Mouse (Mus musculus): ENCODE data around the gene Myo1f. TPM values are rescaled to one million over a fixed set of nuclear protein-coding genes. Genes with fewer than 3 reads are reported as not detected.

The Myo1f gene
- polyA plus RNA-seq, 1 experiment from 2014 or later: 2.7 TPM

DNA sequence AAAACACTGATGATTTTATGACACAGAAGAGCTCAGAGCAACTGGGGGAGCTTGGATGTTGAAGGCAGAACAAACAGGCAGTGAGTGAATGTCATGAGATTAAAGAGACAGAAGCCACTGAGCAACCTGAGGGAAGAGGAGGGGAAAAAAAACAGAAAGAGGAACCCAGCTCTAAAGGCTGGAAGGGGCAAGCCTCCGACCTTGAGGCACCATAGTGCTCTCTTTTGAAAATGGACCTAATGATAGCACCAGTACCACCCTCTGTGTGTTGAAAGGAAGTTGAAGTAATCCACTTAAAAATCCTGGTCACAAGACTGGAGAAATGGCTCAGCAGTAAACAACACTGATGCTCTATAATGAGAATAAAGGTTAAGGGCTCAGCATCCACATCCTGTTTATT, 9.1 kb downstream of the Myo1f start:
- no peak for ATAC-seq (ENCODE audit: low FRiP score, low TSS enrichment)
- Histone ChIP-seq H3K4me2 (replicated peaks; ENCODE audit: low read depth, low read length) (no peak overlapping the region), H3K4me1 (ENCODE audit: insufficient read depth, low read length) (no peaks in the 10 kb centered on the region), H3K9me3 (ENCODE audit: low read length) (no peaks in the 10 kb centered on the region), H3K9ac (replicated peaks; ENCODE audit: low read length) (no peak overlapping the region), H3K36me3 (ENCODE audit: insufficient read depth, low read length) (no peaks in the 10 kb centered on the region), H3K27ac (ENCODE audit: low read length) (no peak overlapping the region), H3K27me3 (ENCODE audit: insufficient read depth, low read length) (no peaks in the 10 kb centered on the region), H3K4me3 (ENCODE audit: low read length) (no peak overlapping the region)
- 53% methylated on average over 1 of the region's 1 CpGs for whole genome bisulfite sequencing

DNA sequence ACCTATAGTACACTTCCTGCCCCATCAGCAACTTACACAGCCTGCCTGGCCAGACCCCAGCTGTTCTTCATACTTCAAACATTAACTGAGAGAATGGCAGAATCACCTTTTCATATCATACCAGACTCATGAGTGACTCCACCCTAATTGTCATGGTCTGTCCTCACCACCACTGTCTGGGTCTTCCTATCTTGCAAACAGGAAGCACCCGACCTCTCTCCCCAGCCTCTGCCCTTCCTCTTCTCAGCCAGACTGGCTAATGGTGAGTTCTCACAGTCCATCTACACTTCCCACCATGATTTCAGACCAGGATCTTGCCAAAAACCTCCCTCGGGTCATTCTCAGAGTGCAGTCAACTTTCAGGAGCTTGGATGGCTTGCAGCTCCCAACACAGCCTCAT, 10.7 kb downstream of the Myo1f start:
- Histone ChIP-seq H3K4me1 (ENCODE audit: insufficient read depth, low read length) (no peaks in the 10 kb centered on the region), H3K4me2 (replicated peaks; ENCODE audit: low read depth, low read length) (no peak overlapping the region), H3K36me3 (ENCODE audit: insufficient read depth, low read length) (no peaks in the 10 kb centered on the region), H3K9ac (replicated peaks; ENCODE audit: low read length) (no peak overlapping the region), H3K4me3 (ENCODE audit: low read length) (no peak overlapping the region), H3K27me3 (ENCODE audit: insufficient read depth, low read length) (no peaks in the 10 kb centered on the region), H3K27ac (ENCODE audit: low read length) (no peak overlapping the region), H3K9me3 (ENCODE audit: low read length) (no peaks in the 10 kb centered on the region)
- WGBS: 71% methylated on average over 2 of the region's 2 CpGs
- ATAC-seq (ENCODE audit: low FRiP score, low TSS enrichment): no peak

DNA sequence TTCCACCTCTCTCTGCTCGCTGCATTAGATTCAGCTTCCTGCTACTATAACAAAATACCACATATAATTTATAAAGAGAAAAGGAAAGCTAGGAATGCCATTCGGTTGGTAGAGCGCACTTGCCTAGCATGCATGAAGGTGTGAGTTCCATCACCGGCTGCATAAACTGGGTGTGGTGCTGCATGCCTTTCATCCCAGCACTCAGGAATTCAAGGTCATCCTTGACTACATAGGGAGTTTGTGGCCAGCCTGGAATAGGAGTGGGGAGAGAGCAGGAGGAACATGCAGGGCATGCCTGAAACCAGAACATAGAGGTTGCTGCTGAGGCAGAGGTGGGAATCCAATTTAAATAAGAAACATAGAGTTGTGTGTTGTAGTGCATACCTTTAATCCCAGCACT, 28.6 kb downstream of the Myo1f start:
- Histone ChIP-seq H3K36me3 (ENCODE audit: insufficient read depth, low read length) (no peaks in the 10 kb centered on the region), H3K9me3 (ENCODE audit: low read length) (no peaks in the 10 kb centered on the region), H3K4me3 (ENCODE audit: low read length) (no peak overlapping the region), H3K9ac (replicated peaks; ENCODE audit: low read length) (no peak overlapping the region), H3K27me3 (ENCODE audit: insufficient read depth, low read length) (no peaks in the 10 kb centered on the region), H3K4me1 (ENCODE audit: insufficient read depth, low read length) (no peaks in the 10 kb centered on the region), H3K27ac (ENCODE audit: low read length) (no peak overlapping the region), H3K4me2 (replicated peaks; ENCODE audit: low read depth, low read length) (no peak overlapping the region)
- WGBS: 81% methylated on average over 4 of the region's 4 CpGs
- ATAC-seq (ENCODE audit: low FRiP score, low TSS enrichment): no peak

DNA sequence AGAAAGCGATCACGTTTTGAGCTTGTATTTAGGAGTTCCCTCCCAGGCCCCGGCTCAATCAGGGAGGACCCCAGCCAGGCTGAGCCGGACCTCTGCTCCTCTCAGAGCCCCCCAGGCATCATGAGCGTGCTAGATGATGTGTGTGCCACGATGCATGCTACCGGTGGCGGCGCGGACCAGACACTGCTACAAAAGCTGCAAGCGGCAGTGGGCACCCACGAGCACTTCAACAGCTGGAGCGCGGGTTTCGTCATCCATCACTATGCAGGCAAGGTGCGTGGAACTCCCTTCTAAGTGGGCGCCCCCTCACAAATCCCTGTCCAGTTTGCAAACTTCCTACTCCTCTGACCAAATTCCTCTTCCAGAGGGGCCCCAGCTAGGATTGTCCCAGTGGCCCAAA, 30.5 kb downstream of the Myo1f start:
- no peaks in the 10 kb centered on the region for H3K27me3 ChIP-seq (ENCODE audit: insufficient read depth, low read length)
- H3K4me2 ChIP-seq (replicated peaks; ENCODE audit: low read depth, low read length): no peak overlapping the region
- H3K4me1 ChIP-seq (ENCODE audit: insufficient read depth, low read length): no peaks in the 10 kb centered on the region
- ATAC-seq (ENCODE audit: low FRiP score, low TSS enrichment): no peak
- no peak overlapping the region for H3K4me3 ChIP-seq (ENCODE audit: low read length)
- 64% methylated on average over 17 of the region's 17 CpGs for WGBS
- no peak overlapping the region for H3K27ac ChIP-seq (ENCODE audit: low read length)
- H3K9ac ChIP-seq (replicated peaks; ENCODE audit: low read length): no peak overlapping the region
- no peaks in the 10 kb centered on the region for H3K36me3 ChIP-seq (ENCODE audit: insufficient read depth, low read length)
- H3K9me3 ChIP-seq (ENCODE audit: low read length): no peaks in the 10 kb centered on the region

DNA sequence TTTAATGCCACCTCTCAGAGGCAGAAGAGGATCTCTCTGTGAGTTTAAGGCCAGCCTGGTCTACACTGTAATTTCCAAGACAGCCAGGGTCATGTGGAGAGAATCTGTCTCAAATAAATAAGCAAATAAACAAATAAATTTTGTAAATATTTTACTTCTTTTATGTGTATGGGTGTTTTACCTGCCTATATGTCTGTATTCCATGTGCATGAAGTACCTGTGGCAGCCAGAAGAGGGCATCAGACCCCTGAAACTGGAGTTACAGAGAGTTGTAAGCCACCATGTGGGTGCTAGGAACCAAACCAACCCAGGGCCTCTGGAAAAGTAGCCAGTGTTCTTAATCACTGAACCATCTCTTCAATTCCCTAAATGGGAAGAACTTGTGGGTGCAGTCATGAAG, 41.8 kb downstream of the Myo1f start:
- Histone ChIP-seq H3K9me3 (ENCODE audit: low read length) (0 out of 2 replicates have a peak, but pooled peaks cover 4% of the 10 kb centered on the region), H3K4me2 (replicated peaks; ENCODE audit: low read depth, low read length) (no peak overlapping the region), H3K4me1 (ENCODE audit: insufficient read depth, low read length) (no peaks in the 10 kb centered on the region), H3K27me3 (ENCODE audit: insufficient read depth, low read length) (no peaks in the 10 kb centered on the region), H3K4me3 (ENCODE audit: low read length) (no peak overlapping the region), H3K9ac (replicated peaks; ENCODE audit: low read length) (no peak overlapping the region), H3K36me3 (ENCODE audit: insufficient read depth, low read length) (no peaks in the 10 kb centered on the region), H3K27ac (ENCODE audit: low read length) (no peak overlapping the region)
- no peak for ATAC-seq (ENCODE audit: low FRiP score, low TSS enrichment)

DNA sequence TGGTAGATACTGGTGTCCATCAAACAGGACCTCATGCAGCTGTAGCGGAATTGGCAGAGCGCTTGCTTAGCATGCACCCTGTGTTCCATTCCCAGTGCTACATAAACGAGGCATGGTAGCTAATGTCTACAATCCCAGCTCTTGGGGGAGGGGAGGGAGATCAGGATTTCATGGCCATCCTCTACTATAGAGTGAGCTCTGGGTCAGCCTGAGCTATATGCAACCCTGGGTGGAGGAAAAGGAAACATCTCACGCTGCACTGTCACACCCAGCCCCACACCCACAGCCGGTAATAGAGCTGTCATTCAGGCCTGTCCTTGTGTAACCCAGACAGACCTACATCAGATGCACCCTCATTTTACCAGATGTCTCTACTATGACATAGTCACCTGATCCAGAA, 43.0 kb downstream of the Myo1f start:
- 0 out of 2 replicates have a peak, but pooled peaks cover 4% of the 10 kb centered on the region for H3K9me3 ChIP-seq (ENCODE audit: low read length)
- H3K4me1 ChIP-seq (ENCODE audit: insufficient read depth, low read length): no peaks in the 10 kb centered on the region
- H3K4me3 ChIP-seq (ENCODE audit: low read length): no peak overlapping the region
- no peak overlapping the region for H3K9ac ChIP-seq (replicated peaks; ENCODE audit: low read length)
- H3K4me2 ChIP-seq (replicated peaks; ENCODE audit: low read depth, low read length): no peak overlapping the region
- WGBS: 89% methylated on average over 5 of the region's 5 CpGs
- no peak for ATAC-seq (ENCODE audit: low FRiP score, low TSS enrichment)
- H3K36me3 ChIP-seq (ENCODE audit: insufficient read depth, low read length): no peaks in the 10 kb centered on the region
- H3K27ac ChIP-seq (ENCODE audit: low read length): no peak overlapping the region
- no peaks in the 10 kb centered on the region for H3K27me3 ChIP-seq (ENCODE audit: insufficient read depth, low read length)

DNA sequence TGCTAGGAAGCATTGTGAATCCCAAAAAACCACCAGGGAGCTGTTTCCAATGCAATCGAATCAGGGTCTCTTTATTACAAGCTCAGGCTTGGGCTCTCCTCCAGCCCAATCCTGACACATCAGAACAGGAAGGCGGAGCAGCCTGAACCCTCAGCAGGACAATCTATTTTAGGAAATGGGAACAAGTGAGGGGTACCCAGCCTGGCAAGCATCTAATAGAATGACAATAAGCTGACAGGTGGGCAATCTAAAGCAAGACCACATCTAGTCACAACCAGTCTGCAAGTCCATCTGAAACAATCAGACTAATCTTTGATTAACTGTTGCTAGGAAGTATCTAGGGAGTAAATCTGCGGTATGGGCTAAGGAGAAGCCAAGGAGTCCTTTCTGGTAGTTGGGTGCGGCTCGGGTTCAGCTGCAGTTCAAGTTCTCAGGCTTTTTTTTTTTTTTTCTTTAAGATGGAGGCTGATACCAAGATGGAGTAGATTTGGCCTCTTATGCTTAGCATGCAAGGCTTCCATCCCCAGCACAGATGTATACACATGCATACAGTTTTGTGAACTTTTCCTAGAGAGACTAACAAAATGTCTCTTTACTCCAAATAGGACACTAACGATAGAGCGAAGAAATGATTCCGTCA, 44.4 kb downstream of the Myo1f start:
- H3K4me2 ChIP-seq (replicated peaks; ENCODE audit: low read depth, low read length): no peak overlapping the region
- ATAC-seq (ENCODE audit: low FRiP score, low TSS enrichment): no peak
- 0 out of 2 replicates have a peak, but pooled peaks cover 4% of the 10 kb centered on the region for H3K9me3 ChIP-seq (ENCODE audit: low read length)
- H3K36me3 ChIP-seq (ENCODE audit: insufficient read depth, low read length): no peaks in the 10 kb centered on the region
- no peaks in the 10 kb centered on the region for H3K4me1 ChIP-seq (ENCODE audit: insufficient read depth, low read length)
- H3K9ac ChIP-seq (replicated peaks; ENCODE audit: low read length): no peak overlapping the region
- WGBS: 87% methylated on average over 8 of the region's 8 CpGs
- no peak overlapping the region for H3K27ac ChIP-seq (ENCODE audit: low read length)
- no peak overlapping the region for H3K4me3 ChIP-seq (ENCODE audit: low read length)
- no peaks in the 10 kb centered on the region for H3K27me3 ChIP-seq (ENCODE audit: insufficient read depth, low read length)

DNA sequence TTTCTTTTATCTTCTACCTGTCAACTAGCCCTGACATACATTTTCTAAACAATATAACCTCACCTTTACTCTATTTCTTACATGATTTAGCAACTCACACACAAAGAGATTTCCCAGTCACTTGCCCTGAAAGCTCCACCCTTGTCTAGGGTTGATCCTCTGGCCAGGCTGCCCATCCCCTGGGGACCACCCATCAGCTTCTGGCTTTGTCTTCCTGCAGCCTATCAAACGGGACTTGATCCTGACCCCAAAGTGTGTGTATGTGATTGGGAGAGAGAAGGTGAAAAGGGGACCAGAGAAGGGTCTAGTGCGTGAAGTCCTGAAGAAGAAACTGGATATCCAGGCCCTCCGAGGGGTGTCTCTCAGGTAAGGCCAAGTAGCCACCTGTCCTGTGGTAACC, 45.3 kb downstream of the Myo1f start:
- H3K4me2 ChIP-seq (replicated peaks; ENCODE audit: low read depth, low read length): no peak overlapping the region
- no peak overlapping the region for H3K4me3 ChIP-seq (ENCODE audit: low read length)
- H3K27ac ChIP-seq (ENCODE audit: low read length): no peak overlapping the region
- no peak overlapping the region for H3K9ac ChIP-seq (replicated peaks; ENCODE audit: low read length)
- 71% methylated on average over 3 of the region's 3 CpGs for WGBS
- H3K36me3 ChIP-seq (ENCODE audit: insufficient read depth, low read length): no peaks in the 10 kb centered on the region
- no peak for ATAC-seq (ENCODE audit: low FRiP score, low TSS enrichment)
- 0 out of 2 replicates have a peak, but pooled peaks cover 4% of the 10 kb centered on the region for H3K9me3 ChIP-seq (ENCODE audit: low read length)
- no peaks in the 10 kb centered on the region for H3K4me1 ChIP-seq (ENCODE audit: insufficient read depth, low read length)
- H3K27me3 ChIP-seq (ENCODE audit: insufficient read depth, low read length): no peaks in the 10 kb centered on the region

DNA sequence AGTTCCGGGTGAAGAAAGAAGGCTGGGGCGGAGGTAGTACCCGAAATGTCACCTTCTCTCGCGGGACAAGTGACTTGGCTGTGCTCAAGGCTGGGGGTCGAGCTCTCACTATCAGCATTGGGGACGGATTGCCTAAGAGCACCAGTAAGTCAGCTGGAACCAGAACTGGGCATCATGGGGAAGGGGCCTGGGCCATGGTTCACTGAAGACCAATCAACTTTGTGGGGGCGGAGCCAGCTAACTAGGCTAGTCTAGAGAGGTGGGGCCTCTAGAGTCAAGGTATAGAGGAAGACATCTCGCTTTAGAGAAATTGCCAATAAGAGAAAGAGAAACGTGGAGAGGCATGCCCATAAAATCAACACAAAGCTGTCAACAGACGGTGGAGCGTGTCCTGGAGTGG, 46.4 kb downstream of the Myo1f start:
- H3K4me3 ChIP-seq (ENCODE audit: low read length): no peak overlapping the region
- 76% methylated on average over 12 of the region's 12 CpGs for WGBS
- H3K27ac ChIP-seq (ENCODE audit: low read length): no peak overlapping the region
- H3K9ac ChIP-seq (replicated peaks; ENCODE audit: low read length): no peak overlapping the region
- H3K27me3 ChIP-seq (ENCODE audit: insufficient read depth, low read length): no peaks in the 10 kb centered on the region
- ATAC-seq (ENCODE audit: low FRiP score, low TSS enrichment): no peak
- 0 out of 2 replicates have a peak, but pooled peaks cover 4% of the 10 kb centered on the region for H3K9me3 ChIP-seq (ENCODE audit: low read length)
- H3K4me2 ChIP-seq (replicated peaks; ENCODE audit: low read depth, low read length): no peak overlapping the region
- no peaks in the 10 kb centered on the region for H3K36me3 ChIP-seq (ENCODE audit: insufficient read depth, low read length)
- no peaks in the 10 kb centered on the region for H3K4me1 ChIP-seq (ENCODE audit: insufficient read depth, low read length)

DNA sequence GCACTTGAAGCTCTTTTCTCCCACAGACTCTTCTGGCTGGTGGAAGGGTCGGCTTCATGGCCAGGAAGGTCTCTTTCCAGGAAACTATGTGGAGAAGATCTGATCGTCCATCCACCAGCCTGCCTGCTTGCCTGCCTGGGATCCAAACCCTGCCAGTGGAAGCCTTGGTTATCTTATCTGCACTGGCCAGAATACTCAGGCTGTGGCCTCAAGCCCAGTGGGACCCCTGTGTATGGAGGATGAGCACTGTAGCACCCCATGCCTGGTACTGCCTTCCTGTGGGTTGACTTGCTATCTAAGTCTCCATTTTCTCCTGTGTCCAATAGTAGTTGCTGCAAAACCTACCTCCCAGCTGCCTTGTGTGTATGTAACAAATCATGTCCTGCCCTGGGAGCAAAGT, 51.8 kb downstream of the Myo1f start:
- ATAC-seq (ENCODE audit: low FRiP score, low TSS enrichment): no peak
- H3K4me1 ChIP-seq (ENCODE audit: insufficient read depth, low read length): no peaks in the 10 kb centered on the region
- no peaks in the 10 kb centered on the region for H3K9me3 ChIP-seq (ENCODE audit: low read length)
- 93% methylated on average over 2 of the region's 2 CpGs for WGBS
- no peak overlapping the region for H3K4me2 ChIP-seq (replicated peaks; ENCODE audit: low read depth, low read length)
- H3K4me3 ChIP-seq (ENCODE audit: low read length): no peak overlapping the region
- no peak overlapping the region for H3K9ac ChIP-seq (replicated peaks; ENCODE audit: low read length)
- no peaks in the 10 kb centered on the region for H3K36me3 ChIP-seq (ENCODE audit: insufficient read depth, low read length)
- no peaks in the 10 kb centered on the region for H3K27me3 ChIP-seq (ENCODE audit: insufficient read depth, low read length)
- H3K27ac ChIP-seq (ENCODE audit: low read length): no peak overlapping the region

Data from kidney, embryonic 16.5 days (tissue).